Mouse (Mus musculus) v-Abl transformed pro-B cells (cell line): ENCODE results near the gene Coq10a.

Source experiments
- in situ Hi-C, 2 experiments: fragments of 400-800 bp; cut with MboI; formaldehyde crosslinking; loops; one replicate each; pipeline ENCODE4 v1.15.1; 2025; ENCODE audit not compliant: unreplicated experiment in 2 of 2

Gene Coq10a

GRCm38 (mm10) chr10:128321641-128322040 is 47.2 kb downstream of the Coq10a start:
- in situ Hi-C loops = no loop called here

- in situ Hi-C loops = no loop called here
These were observed 53.2 kb downstream of the Coq10a start for GRCm38 (mm10) chr10:128315578-128315977.
